Mouse (Mus musculus) lung, adult 2 months (tissue): Measurements from ENCODE around the gene Kif3b.

ENCODE experiments used
- CTCF ChIP-seq: fragments of 200-500 bp; IDR thresholded peaks from 2 replicates; pipeline ENCODE4 v1.5.1; 2011; ENCODE audit warnings: mild to moderate bottlenecking, low read length, control low read depth; ENCODE audit not compliant: insufficient read depth
- POLR2A ChIP-seq: fragments of 200-500 bp; IDR thresholded peaks from 2 replicates; pipeline ENCODE4 v1.6.1; 2011; ENCODE audit warnings: low read depth, mild to moderate bottlenecking, control low read depth, low read length, borderline replicate concordance; ENCODE audit errors: extremely low read depth

GRCm38 (mm10) chr2:153380479-153380878 lies 89.3 kb downstream of the Kif3b start:
- no peak for TF ChIP-seq CTCF
- TF ChIP-seq POLR2A, result no peak
